Mouse (Mus musculus): ENCODE data around the gene Shd. TPM values are rescaled to one million over a fixed set of nuclear protein-coding genes. Genes with fewer than 3 reads are reported as not detected.

The Shd gene
- total RNA-seq (2023): 0.81 to 2.9 TPM (median 1.8 TPM) in 4 replicates

DNA sequence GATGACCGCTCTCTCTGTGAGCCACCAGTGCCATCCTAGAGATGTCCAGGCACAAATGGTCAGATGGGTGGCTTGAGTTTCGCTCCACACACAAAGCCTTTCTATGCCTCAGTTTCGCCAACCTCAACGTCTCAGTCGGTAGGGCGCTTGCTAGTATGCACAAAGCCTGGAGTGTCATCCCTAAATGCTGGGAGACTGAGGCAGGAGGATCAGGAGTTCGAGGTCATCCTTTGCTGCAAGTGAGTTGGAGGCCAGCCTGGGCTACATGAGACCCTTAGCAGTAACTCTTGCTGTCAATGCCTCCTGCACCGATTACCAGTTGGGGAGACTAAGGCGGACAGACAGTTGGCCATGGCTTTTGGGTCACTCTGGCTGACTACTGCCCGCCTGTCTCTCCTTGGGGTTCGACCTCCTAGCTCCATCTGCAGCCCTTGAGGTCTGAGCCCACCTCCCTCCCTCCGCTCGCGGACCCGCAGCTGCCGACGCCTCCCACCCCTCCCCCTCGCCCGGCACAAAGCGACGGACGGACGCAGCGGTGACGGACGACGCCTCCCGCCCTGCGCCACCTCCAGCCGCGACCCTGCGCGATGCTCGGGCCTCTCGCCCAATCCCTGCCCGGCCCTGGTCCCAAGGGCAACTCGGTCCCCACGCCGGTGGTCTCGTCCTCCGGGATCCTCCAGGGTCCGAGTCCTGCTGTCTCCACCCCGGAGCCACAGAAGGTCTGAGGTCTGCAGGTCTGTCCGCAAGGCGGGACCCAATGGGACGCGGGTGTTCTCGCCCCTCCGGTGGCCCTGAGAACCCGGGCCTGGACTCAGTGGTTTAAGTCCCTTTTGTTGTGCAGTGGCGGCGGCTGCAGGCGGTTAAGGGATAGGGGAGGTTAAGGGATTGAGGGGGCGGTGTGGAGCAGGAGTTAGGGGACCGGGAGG, at the start of gene Shd:
Shd (plus strand) TSS at position 502 of the 926 bp plus-strand sequence.

DNA sequence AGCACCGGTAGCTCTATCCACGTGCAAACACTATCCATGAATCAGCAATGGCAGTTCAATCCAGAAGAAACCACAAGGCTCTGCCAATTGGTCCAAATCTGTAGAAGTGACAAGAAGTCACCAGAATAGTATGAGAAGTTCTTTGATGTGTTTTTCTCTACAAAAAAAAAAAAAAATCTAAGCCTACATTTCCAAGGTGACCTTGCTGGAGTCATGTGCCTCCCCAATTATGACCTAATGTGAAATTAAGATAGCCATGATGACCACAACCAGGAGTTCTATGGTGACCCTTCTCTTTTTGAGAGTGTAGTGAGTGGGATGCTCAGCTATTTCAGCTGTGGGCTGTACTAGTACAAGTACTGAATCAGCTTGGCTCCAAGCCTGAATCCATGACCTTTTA, 20.9 kb upstream of the Shd start, which contains the start of gene Zfp119b:
Zfp119b (minus strand) TSS at position 101 of the 400 bp plus-strand sequence.

DNA sequence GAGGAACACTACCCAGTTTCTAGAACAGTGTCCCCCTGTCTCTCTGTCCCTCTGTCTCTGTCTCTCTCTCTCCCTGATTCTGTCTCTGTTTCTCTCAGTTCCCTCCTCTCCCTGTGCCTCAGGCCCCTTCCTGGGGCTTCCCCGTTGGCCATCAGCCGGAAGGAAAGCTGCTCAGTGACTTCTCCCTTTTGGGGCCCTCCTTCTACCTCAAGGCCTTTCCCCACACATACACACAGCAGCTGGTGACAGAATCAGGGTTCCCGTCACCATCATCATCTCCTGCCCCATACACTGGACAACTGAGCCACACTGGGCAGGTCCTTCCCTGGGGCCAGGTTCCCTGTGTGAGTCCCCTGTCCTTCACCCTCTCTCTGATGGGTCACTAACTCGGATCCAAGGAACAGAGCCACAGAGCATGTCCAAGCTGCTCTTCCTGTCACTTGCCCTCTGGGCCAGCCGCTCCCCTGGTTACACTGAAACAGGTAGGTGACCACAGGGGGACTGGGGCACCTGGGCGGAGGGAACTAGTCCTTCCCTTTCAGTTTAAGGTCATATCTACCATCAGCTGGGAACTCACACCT, 17.7 kb upstream of the Shd start, which contains the start of gene Ebi3:
Ebi3 (plus strand) TSS at position 194 of the 581 bp plus-strand sequence.

DNA sequence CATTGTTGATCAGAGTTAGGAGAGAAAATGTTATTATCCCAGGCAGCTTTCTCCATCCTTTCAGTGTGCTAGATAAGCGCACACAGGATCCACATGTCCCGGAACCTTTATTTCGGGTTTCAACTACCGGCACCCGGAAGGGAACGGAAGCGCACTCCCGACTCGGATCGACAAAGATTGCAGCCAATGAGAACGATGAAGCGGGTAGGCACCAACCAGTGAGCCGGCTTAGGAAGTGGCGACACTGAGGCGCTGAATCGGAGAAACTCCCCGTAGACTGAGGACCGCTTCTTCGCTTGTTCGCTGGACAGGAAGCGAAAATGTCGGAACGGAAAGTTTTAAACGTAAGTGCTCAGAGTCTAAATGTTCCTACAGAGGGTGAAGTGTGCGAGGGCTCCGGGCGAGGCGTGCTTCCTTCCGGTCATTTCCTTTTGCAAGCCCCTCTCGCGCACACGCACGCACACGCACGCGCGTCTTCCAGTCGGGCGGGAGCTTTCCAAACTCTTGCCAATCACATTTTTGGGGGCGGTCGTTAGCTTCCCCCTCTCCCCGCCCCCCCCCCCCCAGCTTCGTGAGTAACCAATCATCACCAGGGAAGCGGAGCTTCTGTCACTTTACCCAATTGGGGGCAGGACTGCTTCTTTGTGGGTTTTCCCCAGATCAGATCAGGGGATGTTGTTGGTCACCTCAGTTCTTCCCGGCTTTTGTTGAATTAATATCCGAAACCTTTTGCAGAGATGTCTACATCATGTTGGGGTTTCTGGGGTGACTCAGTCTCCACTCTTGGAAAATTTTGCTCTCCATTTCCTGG, 11.1 kb upstream of the Shd start, which contains the start of gene Yju2:
Yju2 (plus strand) TSS at position 182 of the 811 bp plus-strand sequence.

DNA sequence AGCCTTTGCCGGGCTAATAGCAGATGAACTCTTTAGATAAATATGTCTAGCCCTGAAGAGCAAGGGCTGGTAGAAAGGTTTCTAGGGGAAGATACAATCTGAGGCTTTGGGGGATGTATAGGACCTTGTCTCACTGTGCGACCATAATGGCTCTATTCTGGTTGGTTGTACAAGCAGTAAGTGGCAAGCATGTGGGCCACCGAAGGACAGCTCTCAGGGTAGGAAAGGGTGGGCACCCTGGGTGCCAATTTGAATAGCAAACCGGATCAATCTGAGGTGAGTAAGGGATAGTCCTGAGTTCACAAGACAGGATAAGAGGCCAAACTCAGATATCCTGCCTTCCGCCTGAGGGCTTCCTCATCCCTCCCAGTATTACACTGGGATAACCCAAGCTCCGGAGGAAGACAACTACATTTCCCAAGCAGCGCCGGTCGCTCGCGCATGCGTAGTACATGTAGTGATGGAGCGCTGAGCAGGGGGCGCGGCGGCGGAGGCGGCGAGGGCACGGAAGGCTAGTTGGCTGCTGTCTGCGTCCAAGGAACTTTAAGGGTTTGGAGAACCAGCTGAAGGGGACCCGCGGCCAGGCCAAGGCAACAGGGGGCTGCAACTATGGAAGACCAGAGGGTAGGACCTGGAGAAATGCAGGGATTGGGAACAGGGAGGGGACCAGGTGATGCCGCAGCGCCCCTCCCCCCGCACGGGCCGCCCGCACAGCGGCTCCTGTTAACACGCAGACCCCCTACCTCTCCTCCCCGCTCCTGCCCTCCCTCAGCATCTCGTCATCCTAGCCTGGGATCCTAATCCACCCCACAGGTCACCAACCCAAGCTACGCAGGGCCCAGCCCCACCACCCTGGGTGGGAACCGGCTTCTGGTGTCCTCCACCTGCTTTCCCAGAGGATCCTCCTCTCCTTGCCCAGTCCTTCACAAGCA, 16.0 kb downstream of the Shd start, which contains the start of gene Fsd1:
Fsd1 (plus strand) TSS at position 480 of the 932 bp plus-strand sequence.

DNA sequence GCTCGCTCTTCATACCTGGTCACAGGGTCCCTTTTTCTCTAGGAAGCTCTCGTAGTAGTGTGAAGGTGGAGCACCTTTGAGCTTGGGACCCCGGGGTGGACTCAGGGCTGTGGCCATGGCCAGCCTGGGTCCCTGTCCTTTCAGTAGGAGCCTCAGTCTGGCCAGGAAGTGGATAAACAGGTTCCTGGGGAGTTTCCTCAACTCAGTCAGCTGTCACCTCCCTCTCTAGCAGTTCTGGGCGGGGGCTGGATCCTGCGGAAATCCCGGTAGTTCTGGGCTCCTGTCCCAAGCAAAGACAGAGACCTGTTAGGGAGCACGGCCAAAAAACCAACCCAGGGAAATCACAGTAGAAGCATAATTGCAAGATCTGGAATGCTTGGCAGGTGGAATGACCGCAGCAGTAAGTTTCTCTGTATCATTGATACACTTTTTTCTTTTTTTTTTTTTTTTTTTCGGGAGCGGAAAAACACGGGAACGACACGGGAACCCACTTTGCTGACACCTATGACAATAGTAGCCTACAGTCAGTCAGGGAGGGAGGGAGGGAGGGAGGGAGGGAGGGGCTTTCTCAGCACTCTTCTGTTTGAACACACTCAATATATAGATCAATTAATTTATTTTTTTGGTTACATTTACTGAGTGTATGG, 35.3 kb downstream of the Shd start, which contains the start of the genes Stap2 and Mpnd:
Stap2 (minus strand) TSS at position 170 of the 647 bp plus-strand sequence.
Mpnd (plus strand) TSS at position 297 of the 647 bp plus-strand sequence.

Other genes starting within 250 kb of the Shd start
- gene Adgre4, start 220.5 kb upstream of the Shd start, total RNA-seq (2023): 0.92 to 2.0 TPM (median 1.4 TPM) in 4 replicates
- 9.7 to 11.3 TPM (median 10.7 TPM) in 4 replicates for gene Zfp119a, start 91.5 kb upstream of the Shd start, total RNA-seq (2023)
- 19.1 to 20.5 TPM (median 19.2 TPM) in 4 replicates for gene Zfp959, start 78.4 kb upstream of the Shd start, total RNA-seq (2023)
- 3.3 to 6.1 TPM (median 5.2 TPM) in 4 replicates for gene Zfp119b, start 21.0 kb upstream of the Shd start, total RNA-seq (2023)
- gene Ebi3, start 17.8 kb upstream of the Shd start, total RNA-seq (2023): 14.2 to 17.7 TPM (median 15.5 TPM) in 4 replicates
- 44.4 to 50.9 TPM (median 50.3 TPM) in 4 replicates for gene Yju2, start 11.4 kb upstream of the Shd start, total RNA-seq (2023)
- gene Fsd1, start 16.0 kb downstream of the Shd start, total RNA-seq (2023): not detected in 4 replicates
- 1.2 TPM in 1 of 4 replicates, not detected in the others for gene Stap2, start 35.1 kb downstream of the Shd start, total RNA-seq (2023)
- 57.6 to 74.2 TPM (median 66.5 TPM) in 4 replicates for gene Mpnd, start 35.2 kb downstream of the Shd start, total RNA-seq (2023)
- gene Sh3gl1, start 66.2 kb downstream of the Shd start, total RNA-seq (2023): 90.4 to 97.0 TPM (median 94.7 TPM) in 4 replicates
- gene Chaf1a, start 70.0 kb downstream of the Shd start, total RNA-seq (2023): 2.7 to 4.1 TPM (median 3.2 TPM) in 4 replicates
- 65.9 to 73.7 TPM (median 71.6 TPM) in 4 replicates for gene Ubxn6, start 104.6 kb downstream of the Shd start, total RNA-seq (2023)
- gene Hdgfl2, start 109.2 kb downstream of the Shd start, total RNA-seq (2023): 105 to 126 TPM (median 115 TPM) in 4 replicates
- gene Plin4, start 139.3 kb downstream of the Shd start, total RNA-seq (2023): not detected in 4 replicates
- gene Plin5, start 147.1 kb downstream of the Shd start, total RNA-seq (2023): not detected in 4 replicates
- gene Lrg1, start 151.5 kb downstream of the Shd start, total RNA-seq (2023): not detected in 4 replicates
- gene Sema6b, start 169.9 kb downstream of the Shd start, total RNA-seq (2023): 1.0 to 1.3 TPM (median 1.2 TPM) in 4 replicates
- gene Tnfaip8l1, start 192.0 kb downstream of the Shd start, total RNA-seq (2023): 0.21 to 0.38 TPM (median 0.27 TPM) in 3 of 4 replicates, not detected in the other
- 48.9 to 52.9 TPM (median 52.0 TPM) in 4 replicates for gene Mydgf, start 213.5 kb downstream of the Shd start, total RNA-seq (2023)
- 53.2 to 57.1 TPM (median 55.2 TPM) in 4 replicates for gene Dpp9, start 248.4 kb downstream of the Shd start, total RNA-seq (2023)

All from B cell, adult 62 days (primary cell).